Mouse (Mus musculus) testis, adult 2 months (tissue): ENCODE measurements at regions not wholly inside any gene's neighbourhood (a gene's known extent, or its start where the extent isn't known, plus 50 kb on each side); places are given as distances from the start of the nearest gene placed in this dataset.

Experiments used
- H3K27ac ChIP-seq: fragments of 200-500 bp; 2 replicates; pipeline ENCODE4 v1.5.1; 2012; ENCODE audit warnings: low read depth, low read length; ENCODE audit not compliant: control insufficient read depth, insufficient read depth
- H3K27me3 ChIP-seq: fragments of 200-500 bp; 2 replicates; pipeline ENCODE4 v1.6.1; 2012; ENCODE audit warnings: mild to moderate bottlenecking, low read length, moderate library complexity; ENCODE audit not compliant: control insufficient read depth, insufficient read depth
- H3K36me3 ChIP-seq: fragments of 200-500 bp; 2 replicates; pipeline ENCODE4 v1.6.1; 2012; ENCODE audit warnings: mild to moderate bottlenecking, low read length; ENCODE audit not compliant: control insufficient read depth, insufficient read depth
- H3K4me1 ChIP-seq: fragments of 200-500 bp; 2 replicates; pipeline ENCODE4 v1.6.1; 2012; ENCODE audit warnings: low read length; ENCODE audit not compliant: control insufficient read depth, insufficient read depth
- H3K4me3 ChIP-seq: fragments of 200-500 bp; 2 replicates; pipeline ENCODE4 v1.5.1; 2012; ENCODE audit warnings: low read depth, mild to moderate bottlenecking, low read length, moderate library complexity, mixed read lengths; ENCODE audit not compliant: control insufficient read depth
- CTCF ChIP-seq: fragments of 200-500 bp; IDR thresholded peaks from 2 replicates; pipeline ENCODE4 v1.5.1; 2012; ENCODE audit warnings: low read depth, mild to moderate bottlenecking, inconsistent platforms, low read length, moderate library complexity; ENCODE audit not compliant: control insufficient read depth, insufficient read depth, insufficient replicate concordance
- POLR2A ChIP-seq: fragments of 200-500 bp; IDR thresholded peaks from 2 replicates; pipeline ENCODE4 v1.6.1; 2012; ENCODE audit warnings: low read depth, mild to moderate bottlenecking, inconsistent platforms, low read length, moderate library complexity; ENCODE audit not compliant: control insufficient read depth

DNA sequence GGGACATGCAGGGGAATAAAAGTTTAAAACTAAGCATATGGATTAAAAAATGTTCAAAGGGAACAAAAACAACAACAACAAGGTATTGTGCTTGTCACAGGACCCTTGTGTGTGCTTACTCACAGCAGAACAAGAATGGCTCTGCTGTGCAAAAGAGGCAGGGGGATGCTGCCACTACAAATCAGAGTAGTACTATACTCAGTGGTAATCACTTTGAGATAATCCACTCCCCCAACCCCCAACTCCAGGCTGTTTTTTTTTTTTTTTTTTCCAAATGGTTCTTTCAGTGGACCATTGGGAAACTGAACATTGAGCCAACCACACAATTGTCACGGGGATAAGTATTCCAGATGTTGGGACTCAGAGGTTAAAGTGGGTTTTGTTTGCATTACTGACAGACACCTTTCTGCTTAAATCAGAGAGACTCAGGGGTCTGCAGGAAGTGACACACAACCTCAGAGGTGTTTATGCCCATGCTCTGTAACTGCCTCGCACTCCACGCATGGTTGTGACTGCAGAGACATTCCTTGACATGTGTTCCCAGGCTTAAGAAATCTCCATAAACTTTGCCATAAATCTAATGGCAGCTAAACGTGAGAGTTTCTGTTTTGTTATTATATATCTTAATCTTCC lies 461.7 kb upstream of the Cited2 start:
- Histone ChIP-seq H3K27ac (no peak overlapping the region), H3K4me1 (no peaks in the 10 kb centered on the region), H3K27me3 (no peaks in the 10 kb centered on the region), H3K4me3 (no peak overlapping the region), H3K36me3 (no peaks in the 10 kb centered on the region)
- TF ChIP-seq POLR2A: no peak

DNA sequence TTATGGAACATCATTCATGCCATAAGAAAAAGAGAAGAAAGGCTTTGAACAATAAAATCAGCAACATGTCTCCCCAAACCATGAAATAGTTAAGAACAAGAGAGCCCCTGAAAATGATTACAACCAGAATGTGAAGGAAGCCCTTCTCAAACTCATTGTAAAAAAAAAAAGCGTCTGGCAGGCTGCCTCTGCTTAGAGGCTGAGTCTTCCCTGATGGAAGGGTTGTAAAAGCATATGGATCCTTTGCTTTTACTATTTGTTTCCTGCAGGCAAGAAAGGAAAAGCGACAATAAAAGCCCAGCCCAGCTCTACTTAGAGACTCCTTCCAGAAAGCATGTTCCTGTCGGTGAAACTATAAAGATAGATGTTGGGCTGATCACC lies 461.2 kb upstream of the Cited2 start:
- H3K27ac ChIP-seq: no peak overlapping the region
- TF ChIP-seq CTCF (no peak), POLR2A (no peak)
- H3K27me3 ChIP-seq: no peaks in the 10 kb centered on the region

DNA sequence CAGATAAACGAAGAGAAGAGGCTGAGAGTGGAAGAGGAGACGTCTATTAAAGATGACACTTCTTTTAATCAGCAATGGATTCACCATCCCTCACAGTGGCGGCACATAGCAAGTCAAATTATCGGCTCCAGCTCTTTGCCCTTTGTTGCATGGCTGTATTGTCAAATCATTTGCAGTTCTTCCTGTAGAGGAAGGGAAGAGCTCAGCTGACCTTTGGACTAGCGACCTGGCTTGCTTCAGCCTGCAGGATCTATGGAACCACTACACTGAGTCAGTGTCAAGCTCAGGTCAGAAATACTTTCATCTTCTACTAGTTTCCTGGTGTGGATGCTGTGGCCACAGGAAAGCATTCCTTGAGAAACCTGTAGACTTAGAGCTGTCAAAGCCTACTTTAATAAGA lies 450.4 kb upstream of the Cited2 start:
- Histone ChIP-seq H3K27me3 (no peaks in the 10 kb centered on the region), H3K4me1 (no peaks in the 10 kb centered on the region), H3K4me3 (no peak overlapping the region), H3K36me3 (no peaks in the 10 kb centered on the region), H3K27ac (no peak overlapping the region)
- TF ChIP-seq CTCF: no peak
- TF ChIP-seq POLR2A: no peak

More for the DNA sequence above, 461.2 kb upstream of the Cited2 start:
- Histone ChIP-seq H3K4me3 (no peak overlapping the region), H3K36me3 (no peaks in the 10 kb centered on the region), H3K4me1 (no peaks in the 10 kb centered on the region)

DNA sequence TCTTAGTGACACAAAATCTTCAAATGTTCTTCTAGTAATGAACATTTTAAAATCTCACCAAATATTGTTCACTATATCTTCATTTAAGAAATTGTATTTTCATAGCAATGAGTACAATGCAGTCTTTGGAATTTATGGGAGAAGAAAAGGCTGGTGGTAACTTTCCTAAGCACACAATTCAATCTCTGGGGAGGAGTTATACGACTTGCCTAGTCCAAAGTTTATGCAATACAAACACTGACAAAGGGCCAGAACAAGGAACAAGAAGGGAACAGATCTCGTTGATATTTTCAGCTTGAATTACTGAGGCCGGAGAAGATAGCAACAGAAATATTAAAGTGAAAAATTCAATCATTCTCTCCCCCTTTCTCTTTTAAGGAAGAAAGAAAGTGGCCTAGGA lies 449.2 kb upstream of the Cited2 start:
- no peaks in the 10 kb centered on the region for H3K27me3 ChIP-seq
- TF ChIP-seq POLR2A (no peak), CTCF (no peak)
- no peaks in the 10 kb centered on the region for H3K4me1 ChIP-seq
- H3K27ac ChIP-seq: no peak overlapping the region
- no peaks in the 10 kb centered on the region for H3K36me3 ChIP-seq
- no peak overlapping the region for H3K4me3 ChIP-seq

DNA sequence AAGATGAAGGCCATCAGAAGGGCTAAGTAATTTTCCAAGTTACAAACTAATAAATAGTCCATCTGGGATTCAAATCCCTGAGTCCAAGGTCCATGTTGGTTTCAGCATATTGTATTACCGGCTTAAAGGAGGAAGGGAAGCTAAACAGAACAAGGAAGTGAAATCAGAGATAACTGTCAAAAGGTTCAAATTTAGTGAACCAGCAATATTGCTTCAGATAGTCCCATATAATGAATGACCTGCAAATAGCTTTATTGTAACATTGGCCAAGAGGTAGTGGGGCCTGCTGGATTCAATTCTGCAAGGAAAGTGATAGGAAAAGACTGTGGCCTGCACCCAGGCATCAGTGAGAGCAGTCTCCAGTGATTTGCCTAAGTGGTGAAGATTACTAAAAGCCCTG lies 447.8 kb upstream of the Cited2 start:
- Histone ChIP-seq H3K27me3 (no peaks in the 10 kb centered on the region), H3K4me1 (no peaks in the 10 kb centered on the region), H3K4me3 (no peak overlapping the region), H3K27ac (no peak overlapping the region), H3K36me3 (no peaks in the 10 kb centered on the region)
- no peak for TF ChIP-seq CTCF
- TF ChIP-seq POLR2A: no peak

DNA sequence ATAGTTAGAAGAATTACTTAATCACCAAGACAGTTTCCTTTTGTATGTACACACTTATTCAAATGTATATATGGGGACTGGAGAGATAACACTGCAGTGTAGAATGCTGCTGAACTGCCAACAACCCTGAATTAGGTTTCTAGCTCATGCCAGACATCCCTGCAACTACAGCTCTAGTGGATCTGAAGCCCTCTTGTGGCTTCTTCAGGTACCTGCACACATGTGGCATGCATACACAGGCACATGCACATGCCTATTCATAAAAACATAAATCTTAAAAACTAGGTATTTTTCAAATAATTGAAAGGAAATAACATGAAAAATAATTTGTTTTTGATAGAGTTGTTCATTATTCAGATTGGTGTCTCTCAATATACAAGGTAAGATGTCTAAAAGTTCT lies 445.1 kb upstream of the Cited2 start:
- no peak overlapping the region for H3K27ac ChIP-seq
- H3K4me3 ChIP-seq: no peak overlapping the region
- H3K27me3 ChIP-seq: no peaks in the 10 kb centered on the region
- no peaks in the 10 kb centered on the region for H3K36me3 ChIP-seq
- no peaks in the 10 kb centered on the region for H3K4me1 ChIP-seq
- TF ChIP-seq CTCF (no peak), POLR2A (no peak)

DNA sequence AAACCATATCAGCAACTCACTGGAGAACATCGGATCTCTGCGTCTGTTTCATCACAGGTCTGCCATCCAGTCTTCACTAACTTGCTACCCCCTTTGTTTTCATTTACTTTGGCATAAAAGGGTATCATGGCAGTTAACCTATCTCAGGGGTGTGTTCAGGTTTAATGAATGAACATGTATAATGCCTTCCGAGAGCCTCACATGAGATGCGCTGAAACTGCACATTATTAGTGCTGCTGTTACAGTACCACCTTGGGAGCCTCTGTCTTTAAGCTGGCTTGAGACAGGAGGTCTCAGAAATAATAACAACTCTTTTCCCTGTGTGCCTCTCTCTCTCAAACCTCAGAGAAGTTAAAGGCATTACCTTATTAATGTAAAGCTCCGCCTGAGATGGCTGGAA lies 438.2 kb upstream of the Cited2 start:
- Histone ChIP-seq H3K4me3 (no peak overlapping the region), H3K36me3 (no peaks in the 10 kb centered on the region), H3K27me3 (no peaks in the 10 kb centered on the region), H3K27ac (no peak overlapping the region), H3K4me1 (no peaks in the 10 kb centered on the region)
- no peak for TF ChIP-seq POLR2A
- no peak for TF ChIP-seq CTCF

DNA sequence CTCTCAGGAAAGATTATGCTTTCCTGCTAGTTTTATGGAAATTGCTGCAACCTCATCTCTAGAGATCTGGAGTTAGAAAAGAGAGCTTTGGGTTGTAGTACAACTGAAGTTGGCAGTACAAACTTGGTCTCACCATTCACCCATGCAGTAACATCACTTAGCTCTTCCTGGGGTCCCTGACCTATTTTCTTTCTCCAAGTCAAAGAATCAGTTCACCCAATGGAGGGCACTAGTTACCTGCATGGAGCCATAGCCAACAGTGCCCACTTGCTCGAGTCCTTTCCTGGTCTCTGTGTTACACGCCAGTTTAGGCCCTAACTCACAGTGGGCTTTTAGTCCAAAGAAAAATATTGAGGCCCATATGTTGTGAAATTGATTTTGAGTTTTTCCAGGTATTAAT lies 435.9 kb upstream of the Cited2 start:
- H3K36me3 ChIP-seq: no peaks in the 10 kb centered on the region
- H3K27ac ChIP-seq: no peak overlapping the region
- TF ChIP-seq POLR2A: no peak
- no peaks in the 10 kb centered on the region for H3K27me3 ChIP-seq
- H3K4me1 ChIP-seq: no peaks in the 10 kb centered on the region
- no peak overlapping the region for H3K4me3 ChIP-seq
